Comparison of ENCODE assay signal across 10 mouse cellular contexts in genomic region chr13:48317457-48317856, GRCm38 (mm10). TPM values are rescaled to one million over a fixed set of nuclear protein-coding genes. Genes with fewer than 3 reads are reported as not detected.
DNase-seq lines count a peak whose midpoint lies in the region; ATAC-seq and TF ChIP-seq lines count a peak whose summit lies in the region.
"Had no signal": no experiment of that assay in that cellular context is flagged by ENCODE, and none has a peak within 500 bp of the region (broad histone marks: within the 10 kb centered on the region; RNA-seq: fewer than 3 reads in every experiment).

No protein-coding gene starts in this region.

- peak; percentile 60 for DNase-seq in hindbrain, embryonic 10.5 days (ENCODE audit: low spot score)
- DNase-seq in adipocyte (ENCODE audit: low spot score), result peak; percentile 3
- peak; percentile 12 for DNase-seq in brain, embryonic 14.5 days (ENCODE audit: low read depth)
- peak; percentile 94 for DNase-seq in midbrain, embryonic 11.5 days (ENCODE audit: low spot score, missing footprints)
- DNase-seq in left cerebral cortex, adult 9 months (ENCODE audit: low spot score in 2 of 2), result no peak
- DNase-seq in urinary bladder, postnatal 25 days (ENCODE audit: low spot score), result no peak
- DNase-seq: cerebellum, postnatal 36 days had no signal

- TF ChIP-seq CTCF in brain, embryonic 14.5 days (IDR thresholded peaks at IDR 0.05; ENCODE audit: borderline replicate concordance, extremely low read depth, insufficient read depth, insufficient read length), result no peak

- no peaks in the 10 kb centered on the region for H3K36me3 ChIP-seq in hindbrain, embryonic 10.5 days
- H3K36me3 ChIP-seq in hindbrain, embryonic 13.5 days, result no peaks in the 10 kb centered on the region
- no peaks in the 10 kb centered on the region for H3K36me3 ChIP-seq in midbrain, embryonic 11.5 days (ENCODE audit: control insufficient read depth, insufficient read depth, low read length)
- H3K36me3 ChIP-seq: limb, embryonic 13.5 days had no signal

- WGBS in hindbrain, embryonic 10.5 days, result 21% methylated on average over 7 of the region's 7 CpGs
- 17% methylated on average over 7 of the region's 7 CpGs for WGBS in hindbrain, embryonic 13.5 days
- 15% methylated on average over 7 of the region's 7 CpGs for WGBS in midbrain, embryonic 11.5 days

- 0 out of 2 replicates have a peak overlapping the region, but pooled peaks have one; percentile 4 for H3K4me3 ChIP-seq in hindbrain, embryonic 10.5 days
- H3K4me3 ChIP-seq in hindbrain, embryonic 13.5 days, result no peak overlapping the region
- no peak overlapping the region for H3K4me3 ChIP-seq in midbrain, embryonic 11.5 days (ENCODE audit: low read depth, low read length)
- H3K4me3 ChIP-seq: limb, embryonic 13.5 days had no signal

- peak overlapping the region; percentile 77; the same call in 1 of the 2 replicates for H3K27ac ChIP-seq in hindbrain, embryonic 10.5 days
- no peak overlapping the region for H3K27ac ChIP-seq in hindbrain, embryonic 13.5 days
- no peak overlapping the region for H3K27ac ChIP-seq in midbrain, embryonic 11.5 days (ENCODE audit: low read depth, low read length)
- H3K27ac ChIP-seq: limb, embryonic 13.5 days had no signal

- H3K9ac ChIP-seq in hindbrain, embryonic 13.5 days, result no peak overlapping the region
- no peak overlapping the region for H3K9ac ChIP-seq in midbrain, embryonic 11.5 days (ENCODE audit: low read length)
- H3K9ac ChIP-seq: limb, embryonic 13.5 days had no signal

- H3K4me2 ChIP-seq in hindbrain, embryonic 13.5 days, result no peak overlapping the region
- no peak overlapping the region for H3K4me2 ChIP-seq in midbrain, embryonic 11.5 days
- H3K4me2 ChIP-seq: limb, embryonic 13.5 days had no signal

- peaks cover 77% of the 10 kb centered on the region for H3K27me3 ChIP-seq in hindbrain, embryonic 10.5 days (ENCODE audit: insufficient read depth, poor library complexity, severe bottlenecking)
- 0 out of 2 replicates have a peak, but pooled peaks cover 3% of the 10 kb centered on the region for H3K27me3 ChIP-seq in hindbrain, embryonic 13.5 days
- peaks cover 8% of the 10 kb centered on the region for H3K27me3 ChIP-seq in midbrain, embryonic 11.5 days (ENCODE audit: control insufficient read depth, insufficient read depth, low read length)
- H3K27me3 ChIP-seq: CH12.LX had no signal

- ATAC-seq in hindbrain, embryonic 13.5 days (ENCODE audit: low FRiP score), result no peak
- peak; percentile 48; the same call in 1 of the 2 replicates for ATAC-seq in midbrain, embryonic 11.5 days (ENCODE audit: low FRiP score)

- H3K9me3 ChIP-seq in hindbrain, embryonic 10.5 days, result 0 out of 2 replicates have a peak, but pooled peaks cover 5% of the 10 kb centered on the region
- no peaks in the 10 kb centered on the region for H3K9me3 ChIP-seq in hindbrain, embryonic 13.5 days
- H3K9me3 ChIP-seq in midbrain, embryonic 11.5 days (ENCODE audit: control insufficient read depth, low read length), result no peaks in the 10 kb centered on the region; the same call in 1 of the 2 replicates
- H3K9me3 ChIP-seq: limb, embryonic 13.5 days had no signal

- TF ChIP-seq POLR2A in brain, embryonic 14.5 days (IDR thresholded peaks at IDR 0.05; ENCODE audit: borderline replicate concordance, extremely low read depth, insufficient read depth, insufficient read length, poor library complexity, severe bottlenecking), result no peak

- peaks cover 21% of the 10 kb centered on the region for H3K4me1 ChIP-seq in hindbrain, embryonic 10.5 days (replicated peaks)
- H3K4me1 ChIP-seq in hindbrain, embryonic 13.5 days (replicated peaks), result peaks cover 21% of the 10 kb centered on the region
- peaks cover 15% of the 10 kb centered on the region for H3K4me1 ChIP-seq in midbrain, embryonic 11.5 days (ENCODE audit: control insufficient read depth, insufficient read depth, low read length)

RNA-seq across cellular contexts. Expression of gene Id4, which starts 56.4 kb away (rescaled TPM):
- polyA plus RNA-seq in hindbrain, embryonic 10.5 days (2016; fragmentation: Nextera tagmentation; extraction: Ambion mirVana), result 29.7 and 47.3 TPM in 2 replicates
- polyA plus RNA-seq in hindbrain, embryonic 13.5 days (2015; fragmentation: Nextera tagmentation; extraction: Ambion mirVana), result 92.9 and 99.3 TPM in 2 replicates
- polyA plus RNA-seq in brain, embryonic 14.5 days (2012; rRNA removed), result 122 and 123 TPM in 2 replicates
- 56.4 and 61.4 TPM in 2 replicates for polyA plus RNA-seq in midbrain, embryonic 11.5 days (2014; fragmentation: Nextera tagmentation; extraction: Ambion mirVana)

Comparison
In these comparisons a context has a peak if more than half of its experiments do, and no peak if none do; other contexts are left out.
1. DNase-seq: peak in hindbrain, embryonic 10.5 days (single experiment), adipocyte (single experiment), brain, embryonic 14.5 days (single experiment) and midbrain, embryonic 11.5 days (single experiment); none in left cerebral cortex, adult 9 months (0 of 2) and urinary bladder, postnatal 25 days (single experiment).